Mouse (Mus musculus) right cerebral cortex, postnatal 4 days (tissue): ENCODE data around the gene Cit.

Experiments
- DNase-seq: peaks from one replicate; pipeline ENCODE4 v3.0.0-alpha.2; 2022

Gene Cit

GRCm38 (mm10) chr5:115852431-115852830, 7.4 kb downstream of the Cit start:
- no peak for DNase-seq

- DNase-seq, result no peak
These were observed 8.6 kb downstream of the Cit start for GRCm38 (mm10) chr5:115853691-115854090.

GRCm38 (mm10) chr5:115854370-115854769, 9.3 kb downstream of the Cit start:
- no peak for DNase-seq

GRCm38 (mm10) chr5:115858652-115859051, 13.6 kb downstream of the Cit start:
- no peak for DNase-seq

- DNase-seq, result no peak
These were observed 14.4 kb downstream of the Cit start for GRCm38 (mm10) chr5:115859461-115859860.

- DNase-seq, result no peak
These were observed 16.9 kb downstream of the Cit start for GRCm38 (mm10) chr5:115861991-115862390.

GRCm38 (mm10) chr5:115862439-115862838, 17.4 kb downstream of the Cit start:
- DNase-seq, result no peak

- no peak for DNase-seq
These were observed 21.2 kb downstream of the Cit start for GRCm38 (mm10) chr5:115866296-115866695.

- no peak for DNase-seq
These were observed 23.5 kb downstream of the Cit start for GRCm38 (mm10) chr5:115868540-115868939.

- no peak for DNase-seq
These were observed 24.1 kb downstream of the Cit start for GRCm38 (mm10) chr5:115869198-115869597.

GRCm38 (mm10) chr5:115871153-115871552, 26.1 kb downstream of the Cit start:
- no peak for DNase-seq

- no peak for DNase-seq
These were observed 27.0 kb downstream of the Cit start for GRCm38 (mm10) chr5:115872106-115872505.

- no peak for DNase-seq
These were observed 27.9 kb downstream of the Cit start for GRCm38 (mm10) chr5:115872956-115873355.

- DNase-seq, result no peak
These were observed 32.3 kb downstream of the Cit start for GRCm38 (mm10) chr5:115877425-115877824.

- no peak for DNase-seq
These were observed 37.1 kb downstream of the Cit start for GRCm38 (mm10) chr5:115882165-115882564.

- DNase-seq, result no peak
These were observed 39.4 kb downstream of the Cit start for GRCm38 (mm10) chr5:115884429-115884828.

- DNase-seq, result no peak
These were observed 48.7 kb downstream of the Cit start for GRCm38 (mm10) chr5:115893772-115894171.

GRCm38 (mm10) chr5:115897036-115897435, 52.0 kb downstream of the Cit start:
- no peak for DNase-seq

- DNase-seq, result peak; percentile 48
These were observed 62.2 kb downstream of the Cit start for GRCm38 (mm10) chr5:115907037-115908009.

GRCm38 (mm10) chr5:115908251-115908650, 63.2 kb downstream of the Cit start:
- DNase-seq, result peak; percentile 70

GRCm38 (mm10) chr5:115908699-115909098, 63.6 kb downstream of the Cit start:
- no peak for DNase-seq

GRCm38 (mm10) chr5:115909106-115909505, 64.0 kb downstream of the Cit start:
- peak; percentile 62 for DNase-seq

GRCm38 (mm10) chr5:115910491-115910890, 65.4 kb downstream of the Cit start:
- DNase-seq, result no peak

- no peak for DNase-seq
These were observed 70.4 kb downstream of the Cit start for GRCm38 (mm10) chr5:115915481-115915880.

- DNase-seq, result no peak
These were observed 72.9 kb downstream of the Cit start for GRCm38 (mm10) chr5:115917960-115918359.
